Mouse (Mus musculus) embryonic facial prominence, embryonic 11.5 days (tissue): ENCODE data around the gene Slc37a3. TPM values are rescaled to one million over a fixed set of nuclear protein-coding genes. Genes with fewer than 3 reads are reported as not detected.

Source experiments
- ATAC-seq: fragments of 200-750 bp; cut with Nextera tagmentation; replicated peaks from 2 replicates; pipeline ENCODE4 v1.8.0; 2017; ENCODE audit warnings: low read depth; ENCODE audit not compliant: insufficient number of reproducible peaks, low FRiP score, low TSS enrichment
- DNase-seq: peaks from one replicate; pipeline ENCODE4 v3.0.0-alpha.2; 2015; ENCODE audit warnings: low spot score
- H3K27ac ChIP-seq: fragments of 300-500 bp; sonication (generic); replicated peaks from 2 replicates; pipeline ENCODE4 v1.5.1; 2014; ENCODE audit warnings: mild to moderate bottlenecking, low read depth, low read length, control low read depth
- H3K27me3 ChIP-seq: fragments of 300-500 bp; sonication (generic); 2 replicates; pipeline ENCODE4 v1.6.1; 2014; ENCODE audit warnings: mild to moderate bottlenecking, low read length, moderate library complexity, mixed read lengths; ENCODE audit not compliant: control insufficient read depth, insufficient read depth
- H3K36me3 ChIP-seq: fragments of 300-500 bp; sonication (generic); replicated peaks from 2 replicates; pipeline ENCODE4 v1.6.1; 2014; ENCODE audit warnings: low read depth, mild to moderate bottlenecking, low read length, moderate library complexity, mixed read lengths; ENCODE audit not compliant: control insufficient read depth, insufficient read depth
- H3K4me1 ChIP-seq: fragments of 300-500 bp; sonication (generic); 2 replicates; pipeline ENCODE4 v1.6.1; 2014; ENCODE audit warnings: low read length, mixed read lengths; ENCODE audit not compliant: control insufficient read depth, insufficient read depth
- H3K4me2 ChIP-seq: fragments of 300-500 bp; sonication (generic); 2 replicates; pipeline ENCODE4 v1.6.1; 2014; ENCODE audit warnings: low read depth, mild to moderate bottlenecking, control low read depth, low read length, moderate library complexity
- H3K4me3 ChIP-seq: fragments of 300-500 bp; sonication (generic); 2 replicates; pipeline ENCODE4 v1.5.1; 2014; ENCODE audit warnings: low read depth, low read length, control low read depth
- H3K9ac ChIP-seq: fragments of 300-500 bp; sonication (generic); replicated peaks from 2 replicates; pipeline ENCODE4 v1.6.1; 2014; ENCODE audit warnings: mild to moderate bottlenecking, control low read depth, low read length
- H3K9me3 ChIP-seq: fragments of 300-500 bp; sonication (generic); replicated peaks from 2 replicates; pipeline ENCODE4 v1.6.1; 2016; ENCODE audit warnings: mild to moderate bottlenecking, low read length, inconsistent platforms, mixed read lengths; ENCODE audit not compliant: control insufficient read depth
- WGBS: fragments of 180-500 bp; shearing (Covaris S2); extraction: QIAGEN DNeasy Blood & Tissue Kit; methylation state at CpG from one replicate; pipeline ENCODE4 v1.1.7; 2014; 5-methylcytosine and 5-hydroxymethylcytosine counted together
- polyA plus RNA-seq: library from polyadenylated mRNA; unstranded; fragments of >200 nt; fragmentation: Nextera tagmentation; extraction: Ambion mirVana; gene quantifications from 2 replicates; pipeline ENCODE4 v1.2.1, GENCODE M21; 2014

Gene Slc37a3
- polyA plus RNA-seq, 1 experiment from 2014 or later, result 44.2 TPM

GRCm38 (mm10) chr6:39286732-39287083 is 90.8 kb downstream of the Slc37a3 start:
- H3K4me3 ChIP-seq, result no peak overlapping the region
- no peak overlapping the region for H3K9ac ChIP-seq
- no peaks in the 10 kb centered on the region for H3K9me3 ChIP-seq
- H3K4me2 ChIP-seq, result no peak overlapping the region
- DNase-seq (no peak), ATAC-seq (peak; percentile 53)
- 22% methylated on average over 5 of the region's 5 CpGs for WGBS
- no peak overlapping the region for H3K27ac ChIP-seq
- no peaks in the 10 kb centered on the region for H3K36me3 ChIP-seq
- no peaks in the 10 kb centered on the region; the same call in 1 of the 2 replicates for H3K4me1 ChIP-seq
- H3K27me3 ChIP-seq, result no peaks in the 10 kb centered on the region

- Histone ChIP-seq H3K27ac (0 out of 2 replicates have a peak overlapping the region, but pooled peaks have one; percentile 41), H3K4me3 (no peak overlapping the region), H3K4me2 (no peak overlapping the region), H3K27me3 (no peaks in the 10 kb centered on the region), H3K36me3 (no peaks in the 10 kb centered on the region), H3K9me3 (no peaks in the 10 kb centered on the region), H3K4me1 (no peaks in the 10 kb centered on the region; the same call in 1 of the 2 replicates), H3K9ac (no peak overlapping the region)
- ATAC-seq, result 0 out of 2 replicates have a peak, but pooled peaks have one; percentile 41
- DNase-seq, result peak; percentile 79
- WGBS, result 11% methylated on average over 6 of the region's 9 CpGs
Measured at GRCm38 (mm10) chr6:39286053-39286731, 91.3 kb downstream of the Slc37a3 start.

- Histone ChIP-seq H3K4me1 (no peaks in the 10 kb centered on the region; the same call in 1 of the 2 replicates), H3K27me3 (no peaks in the 10 kb centered on the region), H3K4me2 (no peak overlapping the region), H3K27ac (no peak overlapping the region), H3K36me3 (no peaks in the 10 kb centered on the region), H3K9ac (no peak overlapping the region), H3K4me3 (no peak overlapping the region), H3K9me3 (no peaks in the 10 kb centered on the region)
- 92% methylated on average over 3 of the region's 3 CpGs for WGBS
- DNase-seq (no peak), ATAC-seq (no peak)
Measured at GRCm38 (mm10) chr6:39284836-39285235, 92.6 kb downstream of the Slc37a3 start.

Other genes with a start within 250 kb of the Slc37a3 start
- gene Kdm7a, start 170.9 kb downstream of the Slc37a3 start, polyA plus RNA-seq, result 9.2 and 9.4 TPM in 2 replicates
- 0.78 and 1.1 TPM in 2 replicates for gene Rab19, start 3.5 kb upstream of the Slc37a3 start, polyA plus RNA-seq
- 55.7 and 59.7 TPM in 2 replicates for gene Mkrn1, start 42.8 kb upstream of the Slc37a3 start, polyA plus RNA-seq
- gene Dennd2a, start 180.2 kb upstream of the Slc37a3 start, polyA plus RNA-seq, result 27.4 and 29.1 TPM in 2 replicates
- 25.1 and 26.7 TPM in 2 replicates for gene Adck2, start 196.2 kb upstream of the Slc37a3 start, polyA plus RNA-seq
- 1.3 TPM in 1 of 2 replicates, not detected in the other for gene Gm42420, start 208.1 kb upstream of the Slc37a3 start, polyA plus RNA-seq
- 228 and 264 TPM in 2 replicates for gene Ndufb2, start 214.9 kb upstream of the Slc37a3 start, polyA plus RNA-seq